17 mouse cellular contexts compared by ENCODE assay signal in the genomic region with DNA sequence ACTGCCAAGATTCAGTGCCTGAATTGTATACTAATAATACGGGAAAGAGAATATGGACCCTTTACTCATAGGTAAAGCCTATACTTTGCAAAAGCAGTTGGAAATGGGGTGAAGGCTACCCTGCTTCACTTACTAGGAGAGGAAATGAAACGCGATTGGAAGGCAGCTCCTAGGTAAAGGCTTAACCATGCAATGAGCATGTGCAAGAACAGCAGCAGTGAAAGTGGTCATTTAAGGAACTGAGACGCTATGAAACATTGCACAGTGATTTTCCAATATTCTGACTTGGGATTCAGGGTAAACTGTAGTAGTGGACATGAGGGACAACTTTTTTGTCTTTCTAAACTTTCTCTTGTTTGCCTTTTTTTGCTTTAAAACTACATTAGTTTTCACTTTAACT.
DNase-seq lines count a peak whose midpoint lies in the region; ATAC-seq lines count a peak whose summit lies in the region.
"Had no signal": no experiment of that assay in that cellular context is flagged by ENCODE, and none has a peak within 500 bp of the region (broad histone marks: within the 10 kb centered on the region; RNA-seq: fewer than 3 reads in every experiment).

No protein-coding gene starts in this region.

- no peak for DNase-seq in adrenal gland, postnatal 14 days
- no peak for DNase-seq in left cerebral cortex, postnatal 14 days (ENCODE audit: low spot score in 2 of 2)
- no peak for DNase-seq in MN1 (ENCODE audit: low spot score)
- DNase-seq in left cerebral cortex, postnatal 4 days: no peak
- DNase-seq: adrenal gland, adult 8-10 months; adrenal gland, postnatal 25 days; B cell, adult 2 months; cerebellum, adult 11-12 months; cerebellum, adult 2 months; cerebellum, adult 9-10 months; cerebellum, postnatal 10 days; cerebellum, postnatal 25 days had no signal

- ATAC-seq in CD4-positive, CD25-positive, alpha-beta regulatory T cell, adult 4 months: peak; percentile 24
- ATAC-seq in activated CD4-positive, CD25-positive, alpha-beta regulatory T cell, adult 4 months: peak; percentile 24
- peak; percentile 60; the same call in 1 of the 2 replicates for ATAC-seq in megakaryocyte, adult 5-6 weeks (ENCODE audit: poor library complexity, severe bottlenecking)
- ATAC-seq: forebrain, embryonic 13.5 days; forebrain, embryonic 15.5 days had no signal

- intact Hi-C loops in left cerebral cortex, postnatal 14 days (cut with DNase I): loop anchor here (10.0 kb wide), 1 partner anchor 137 kb away; a partner anchor contains a TSS
- intact Hi-C loops in left cerebral cortex, postnatal 4 days (cut with DNase I): no loop called here
